Mouse (Mus musculus) limb, embryonic 14.5 days (tissue): ENCODE measurements at regions not wholly inside any gene's neighbourhood (a gene's known extent, or its start where the extent isn't known, plus 50 kb on each side); places are given as distances from the start of the nearest gene placed in this dataset.

Experiments used
- ATAC-seq: fragments of 200-750 bp; cut with Nextera tagmentation; 2 replicates; pipeline ENCODE4 v1.8.0; 2017; ENCODE audit warnings: low read depth, moderate number of reproducible peaks, moderate TSS enrichment; ENCODE audit not compliant: low FRiP score
- DNase-seq: peaks from one replicate; pipeline ENCODE4 v3.0.0-alpha.2; 2015; ENCODE audit warnings: low spot score
- H3K27ac ChIP-seq: fragments of 300-500 bp; sonication (generic); replicated peaks from 2 replicates; pipeline ENCODE4 v1.5.1; 2014; ENCODE audit warnings: low read depth, mild to moderate bottlenecking, low read length, moderate library complexity, mixed read lengths
- H3K27me3 ChIP-seq: fragments of 300-500 bp; sonication (generic); 2 replicates; pipeline ENCODE4 v1.6.1; 2014; ENCODE audit warnings: low read length, mixed read lengths; ENCODE audit not compliant: control insufficient read depth, insufficient read depth
- H3K36me3 ChIP-seq: fragments of 300-500 bp; sonication (generic); 2 replicates; pipeline ENCODE4 v1.6.1; 2014; ENCODE audit warnings: mild to moderate bottlenecking, low read length, moderate library complexity, mixed read lengths; ENCODE audit not compliant: control insufficient read depth, insufficient read depth
- H3K4me1 ChIP-seq: fragments of 300-500 bp; sonication (generic); 2 replicates; pipeline ENCODE4 v1.6.1; 2014; ENCODE audit warnings: antibody characterized with exemption, low read length, mixed read lengths; ENCODE audit not compliant: control insufficient read depth, insufficient read depth
- H3K4me2 ChIP-seq: fragments of 300-500 bp; sonication (generic); replicated peaks from 2 replicates; pipeline ENCODE4 v1.6.1; 2014; ENCODE audit warnings: low read depth, mild to moderate bottlenecking, low read length, moderate library complexity; ENCODE audit not compliant: severe bottlenecking
- H3K4me3 ChIP-seq: fragments of 300-500 bp; sonication (generic); replicated peaks from 2 replicates; pipeline ENCODE4 v1.5.1; 2014; ENCODE audit warnings: low read length
- H3K9ac ChIP-seq: fragments of 300-500 bp; sonication (generic); 2 replicates; pipeline ENCODE4 v1.6.1; 2014; ENCODE audit warnings: mild to moderate bottlenecking, low read depth, low read length, moderate library complexity; ENCODE audit not compliant: severe bottlenecking
- H3K9me3 ChIP-seq: fragments of 300-500 bp; sonication (generic); 2 replicates; pipeline ENCODE4 v1.6.1; 2016; ENCODE audit warnings: low read length; ENCODE audit not compliant: control insufficient read depth
- POLR2A ChIP-seq: fragments of 200-500 bp; IDR thresholded peaks from 2 replicates; pipeline ENCODE4 v1.8.0; 2012; ENCODE audit warnings: inconsistent platforms, mild to moderate bottlenecking, moderate library complexity, borderline replicate concordance; ENCODE audit not compliant: insufficient read depth, insufficient read length; ENCODE audit errors: extremely low read depth
- WGBS: fragments of 180-500 bp; shearing (Covaris S2); extraction: QIAGEN DNeasy Blood & Tissue Kit; methylation state at CpG from one replicate; pipeline ENCODE4 v1.1.7; 2014; 5-methylcytosine and 5-hydroxymethylcytosine counted together

DNA sequence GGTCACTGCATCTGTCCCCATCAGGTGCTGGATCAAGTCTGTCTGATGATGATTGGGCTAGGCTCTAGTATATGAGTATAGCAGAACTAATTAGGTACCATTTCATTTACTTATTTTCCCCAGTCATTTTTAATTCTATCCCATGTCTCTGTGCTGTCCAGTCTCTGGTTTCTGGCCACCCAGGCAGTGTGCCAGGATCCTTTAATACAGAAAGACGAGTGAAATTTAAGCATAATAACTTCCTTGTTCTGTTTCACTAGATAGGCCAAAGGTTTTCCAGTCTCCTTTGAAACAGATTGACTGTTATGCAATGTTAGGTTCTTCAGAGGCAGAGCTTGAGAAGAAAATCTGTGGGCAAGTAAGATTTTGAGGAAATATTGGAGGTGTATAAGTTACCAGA, 61.2 kb upstream of the Map2 start:
- TF ChIP-seq POLR2A: no peak
- H3K4me1 ChIP-seq: 0 out of 2 replicates have a peak, but pooled peaks cover 3% of the 10 kb centered on the region
- H3K9me3 ChIP-seq: no peaks in the 10 kb centered on the region
- H3K9ac ChIP-seq: no peak overlapping the region
- DNase-seq: no peak
- no peaks in the 10 kb centered on the region for H3K36me3 ChIP-seq
- ATAC-seq: no peak
- no peaks in the 10 kb centered on the region for H3K27me3 ChIP-seq
- no peak overlapping the region for H3K27ac ChIP-seq
- H3K4me2 ChIP-seq: no peak overlapping the region
- H3K4me3 ChIP-seq: no peak overlapping the region
- 59% methylated on average over 1 of the region's 1 CpGs for WGBS

- no peak overlapping the region for H3K9ac ChIP-seq
- TF ChIP-seq POLR2A: no peak
- 0 out of 2 replicates have a peak, but pooled peaks cover 3% of the 10 kb centered on the region for H3K4me1 ChIP-seq
- H3K4me2 ChIP-seq: no peak overlapping the region
- WGBS: 16% methylated on average over 3 of the region's 3 CpGs
- H3K4me3 ChIP-seq: no peak overlapping the region
- H3K27ac ChIP-seq: no peak overlapping the region
- ATAC-seq: no peak
- H3K36me3 ChIP-seq: no peaks in the 10 kb centered on the region
- H3K27me3 ChIP-seq: no peaks in the 10 kb centered on the region
- no peaks in the 10 kb centered on the region for H3K9me3 ChIP-seq
- DNase-seq: peak; percentile 77
Measured at GRCm38 (mm10) chr1:66115330-66115729, 59.7 kb upstream of the Map2 start.
